Mouse (Mus musculus) frontal cortex, postnatal 25 days (tissue): ENCODE results near the gene Ptcra.
A peak's percentile ranks its signal among the peaks of the same experiment; 100 is the strongest.
"Not testable (repeated sequence)": the region's sequence is repeated elsewhere in the genome, so short reads cannot be mapped to it uniquely, and the experiment has no call there.

ENCODE experiments used
- DNase-seq, 2 experiments: peaks; one replicate each; pipeline ENCODE4 v3.0.0; 2022; ENCODE audit warnings: low spot score in 2 of 2

The Ptcra gene

DNA sequence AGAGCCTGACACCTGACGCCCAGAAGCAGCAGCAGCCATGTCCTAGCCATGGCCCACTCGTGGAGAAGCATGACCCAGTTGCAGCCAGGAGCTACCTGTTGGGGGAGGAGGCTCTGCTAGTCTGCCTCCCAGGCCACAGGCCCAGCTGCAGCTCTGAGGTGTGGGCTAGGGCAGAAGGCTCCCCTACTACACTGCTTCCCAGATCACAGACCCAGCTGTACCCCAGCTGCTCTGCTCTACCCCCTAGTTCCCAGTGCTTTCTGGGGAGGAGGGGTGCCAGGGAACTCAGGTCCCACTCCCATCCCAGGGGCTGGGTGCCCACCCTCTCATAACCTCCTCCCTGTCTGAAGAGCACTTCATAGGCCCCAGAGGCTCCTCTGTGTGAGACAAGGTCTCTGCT lies at the start of gene Ptcra:
TSS of gene Ptcra (minus strand) at position 169 of the 400 bp plus-strand sequence.
- DNase-seq = no peak

DNA sequence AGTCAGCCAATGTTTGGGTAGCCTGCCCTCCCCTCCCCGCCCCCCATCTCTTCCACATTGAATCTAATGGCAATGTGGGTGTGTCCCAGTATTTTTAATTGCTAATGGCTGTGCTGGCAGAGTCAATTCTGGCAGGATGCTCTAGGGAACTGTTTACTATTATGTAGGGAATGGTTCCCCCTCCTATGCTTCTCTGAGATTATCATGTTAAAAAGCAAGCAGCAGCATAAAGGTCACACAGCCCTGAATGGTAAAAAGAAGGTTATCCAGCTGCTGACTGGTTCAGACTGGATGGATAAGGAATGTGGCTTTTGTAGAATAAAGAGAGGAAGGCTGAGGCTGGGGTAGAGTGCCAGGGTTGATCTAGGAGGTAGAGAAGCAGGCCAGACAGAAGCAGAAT lies 48.9 kb upstream of the Ptcra start:
- no peak for DNase-seq

DNA sequence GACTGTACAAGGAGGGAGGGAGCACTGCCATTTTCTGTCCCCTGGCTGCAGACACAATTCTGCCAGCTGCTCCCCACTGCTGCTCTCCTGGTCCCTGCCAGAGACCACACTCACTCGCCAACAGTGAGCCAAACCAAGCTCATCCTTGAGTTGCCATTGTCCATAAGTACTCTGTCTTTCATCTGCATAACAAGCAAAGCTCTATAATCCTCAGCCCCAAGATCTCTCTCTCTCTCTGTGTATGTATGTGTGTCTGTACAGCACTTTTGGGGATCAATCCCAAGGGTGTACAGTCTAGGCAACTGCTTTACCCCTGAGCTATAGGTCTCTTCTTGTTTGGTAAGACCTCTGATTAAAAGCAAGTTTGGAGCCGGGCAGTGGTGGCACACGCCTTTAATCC lies 47.2 kb upstream of the Ptcra start:
- DNase-seq = no peak

DNA sequence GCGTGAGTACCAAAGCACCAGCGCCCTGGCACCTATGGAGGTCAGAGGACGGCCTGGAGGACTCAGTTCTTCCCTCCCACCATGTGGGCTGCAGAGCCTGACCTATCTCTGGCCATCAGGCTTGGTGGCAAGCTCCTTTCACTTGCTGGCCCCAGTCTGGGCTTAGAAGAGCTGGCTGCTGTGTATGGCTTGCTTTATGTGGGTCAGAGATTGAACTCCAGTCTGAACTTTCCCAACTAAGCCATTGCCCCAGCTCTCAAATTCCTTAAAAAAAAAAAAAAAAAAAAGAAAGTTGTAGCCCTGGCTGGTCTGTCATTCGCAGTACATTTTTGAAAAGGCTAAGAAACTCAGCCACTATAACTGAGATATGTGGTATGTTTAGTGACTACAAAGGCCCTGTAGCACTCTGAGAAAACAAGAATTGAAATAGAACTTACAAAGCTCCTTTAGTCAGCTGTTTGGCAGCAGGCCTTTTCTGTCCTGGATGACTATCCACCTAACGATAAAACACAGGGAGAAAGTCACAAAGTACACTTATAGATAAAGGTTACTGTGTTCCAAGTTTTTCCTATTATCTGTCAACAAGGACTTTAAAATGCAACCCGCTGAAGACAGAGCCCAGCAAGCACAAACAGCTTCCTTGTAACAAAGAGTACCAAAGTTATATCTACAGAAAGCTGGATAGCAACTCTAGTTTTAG lies 45.8 kb upstream of the Ptcra start:
- DNase-seq = no peak

DNA sequence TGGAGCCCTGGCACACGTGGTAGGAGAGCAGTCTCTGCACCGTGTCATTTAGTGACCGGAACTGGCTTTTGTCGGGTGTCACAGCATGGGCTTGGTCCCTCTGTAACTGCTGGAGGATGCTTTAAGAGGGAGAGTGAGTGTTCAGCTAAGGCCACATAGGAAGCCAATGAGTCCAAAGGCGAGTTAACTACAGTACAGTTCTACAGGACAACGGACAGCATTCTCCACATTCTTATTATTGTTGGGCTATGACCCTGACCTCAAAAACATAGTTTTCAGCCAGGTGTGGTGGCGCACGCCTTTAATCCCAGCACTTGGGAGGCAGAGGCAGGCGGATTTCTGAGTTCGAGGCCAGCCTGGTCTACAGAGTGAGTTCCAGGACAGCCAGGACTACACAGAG lies 44.9 kb upstream of the Ptcra start:
- DNase-seq = no peak

GRCm38 (mm10) chr17:46801761-46802160 lies 38.2 kb upstream of the Ptcra start:
- DNase-seq = no peak

DNA sequence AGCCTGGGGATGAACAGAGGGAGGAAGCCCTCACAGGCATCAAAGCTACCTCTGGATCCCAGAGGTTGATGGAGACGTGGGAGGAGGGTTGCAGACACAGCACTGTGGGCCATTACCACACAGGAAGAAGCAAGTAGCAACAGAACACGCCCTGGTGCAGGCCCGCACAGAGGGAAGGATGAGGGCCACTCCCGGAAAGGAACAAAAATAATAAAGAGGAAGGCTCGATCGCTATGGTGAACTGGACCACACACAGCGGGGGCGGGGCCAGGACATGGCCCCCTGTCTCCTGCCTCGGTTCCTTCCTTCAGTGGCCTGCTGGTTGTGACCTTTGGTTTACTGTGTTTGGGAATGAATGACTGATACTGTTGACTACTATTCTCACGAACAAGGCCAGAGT lies 36.2 kb upstream of the Ptcra start:
- DNase-seq = no peak

GRCm38 (mm10) chr17:46797386-46797785 lies 33.9 kb upstream of the Ptcra start:
- DNase-seq = no peak

- DNase-seq = no peak
Observed at GRCm38 (mm10) chr17:46796743-46797142, 33.2 kb upstream of the Ptcra start.

GRCm38 (mm10) chr17:46792963-46793362 lies 29.5 kb upstream of the Ptcra start:
- no peak for DNase-seq

DNA sequence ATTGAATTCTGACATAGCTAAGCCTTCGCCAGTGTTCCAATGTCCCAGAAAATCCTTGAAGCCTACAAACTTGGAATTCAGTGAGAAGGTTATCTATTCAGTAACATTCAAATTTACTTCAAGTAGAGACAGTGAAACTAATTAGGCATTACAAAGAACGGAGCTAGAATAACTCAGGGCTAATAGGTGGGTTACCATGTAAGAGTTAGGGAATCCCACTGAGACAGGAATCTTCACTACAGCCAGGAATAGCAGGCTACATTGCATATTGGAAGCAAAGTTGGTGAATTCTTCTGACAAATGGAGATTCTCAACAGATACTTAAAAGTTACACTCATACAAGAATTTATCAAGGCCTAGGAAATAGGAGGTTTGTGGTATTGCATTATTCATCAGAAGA lies 24.5 kb upstream of the Ptcra start:
- DNase-seq = not testable (repeated sequence)

GRCm38 (mm10) chr17:46786952-46787351 lies 23.4 kb upstream of the Ptcra start:
- no peak for DNase-seq

DNA sequence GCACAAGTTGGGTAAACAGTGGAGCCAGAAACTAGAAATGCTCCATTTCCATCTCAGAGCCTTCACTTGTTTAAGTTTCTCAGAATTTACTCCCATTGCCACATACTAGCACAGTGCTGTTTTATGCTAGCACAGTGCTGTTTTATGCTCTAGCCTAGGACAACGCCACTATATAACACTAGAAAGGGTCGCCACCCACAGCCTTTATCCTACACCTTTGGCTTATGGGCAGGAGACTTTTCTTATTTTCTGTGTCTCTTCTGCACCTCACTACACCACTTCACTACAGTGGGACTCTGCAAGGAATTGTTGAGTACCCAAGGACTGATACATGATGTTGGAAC lies 19.7 kb upstream of the Ptcra start:
- DNase-seq = no peak

GRCm38 (mm10) chr17:46782341-46783221 lies 19.1 kb upstream of the Ptcra start, which contains the start of gene Rpl7l1:
Gene Rpl7l1 (minus strand): TSS chr17:46782672.
- peak; percentile 71 to 86 for DNase-seq

- no peak for DNase-seq
Observed at GRCm38 (mm10) chr17:46781876-46782275, 18.4 kb upstream of the Ptcra start.

DNA sequence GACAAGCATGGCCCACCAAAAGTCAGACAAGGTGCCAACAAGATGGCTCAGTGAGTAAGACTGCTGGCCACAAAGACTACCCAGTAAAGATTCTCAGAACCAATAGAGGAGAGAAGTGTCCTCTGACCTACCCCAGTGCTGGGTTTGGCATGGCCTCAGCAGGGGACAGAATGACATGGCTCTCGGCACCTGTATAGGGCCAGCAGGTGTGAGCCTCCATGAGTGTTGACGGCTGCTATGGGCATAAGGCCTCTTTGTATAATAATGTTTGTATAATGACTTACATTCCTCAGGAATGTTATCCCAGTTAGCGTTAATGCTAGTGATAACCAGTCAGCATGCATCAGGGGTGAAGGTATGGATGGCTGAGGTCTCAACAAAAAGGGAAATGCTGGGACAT lies 12.6 kb upstream of the Ptcra start:
- DNase-seq = no peak

DNA sequence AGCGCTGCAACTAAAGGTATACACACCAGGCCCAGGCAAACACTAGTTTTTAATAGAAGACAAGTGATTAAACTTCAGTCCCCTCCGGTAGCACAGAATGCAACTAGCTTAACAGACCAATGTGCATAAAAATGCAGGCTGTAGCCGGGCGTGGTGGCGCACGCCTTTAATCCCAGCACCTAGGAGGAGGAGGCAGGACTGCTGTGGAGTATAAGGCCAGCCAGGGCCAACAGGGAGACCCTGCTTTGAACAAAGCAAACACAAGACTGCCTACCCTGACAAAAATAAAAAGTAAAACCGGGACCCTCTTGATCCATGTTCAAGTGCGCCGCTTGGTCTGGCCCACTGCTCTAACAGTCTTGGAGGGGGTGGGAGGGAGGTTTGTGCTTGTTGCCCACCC lies 11.6 kb upstream of the Ptcra start:
- DNase-seq = no peak

- DNase-seq = no peak
Observed at GRCm38 (mm10) chr17:46774131-46774472, 10.6 kb upstream of the Ptcra start.

DNA sequence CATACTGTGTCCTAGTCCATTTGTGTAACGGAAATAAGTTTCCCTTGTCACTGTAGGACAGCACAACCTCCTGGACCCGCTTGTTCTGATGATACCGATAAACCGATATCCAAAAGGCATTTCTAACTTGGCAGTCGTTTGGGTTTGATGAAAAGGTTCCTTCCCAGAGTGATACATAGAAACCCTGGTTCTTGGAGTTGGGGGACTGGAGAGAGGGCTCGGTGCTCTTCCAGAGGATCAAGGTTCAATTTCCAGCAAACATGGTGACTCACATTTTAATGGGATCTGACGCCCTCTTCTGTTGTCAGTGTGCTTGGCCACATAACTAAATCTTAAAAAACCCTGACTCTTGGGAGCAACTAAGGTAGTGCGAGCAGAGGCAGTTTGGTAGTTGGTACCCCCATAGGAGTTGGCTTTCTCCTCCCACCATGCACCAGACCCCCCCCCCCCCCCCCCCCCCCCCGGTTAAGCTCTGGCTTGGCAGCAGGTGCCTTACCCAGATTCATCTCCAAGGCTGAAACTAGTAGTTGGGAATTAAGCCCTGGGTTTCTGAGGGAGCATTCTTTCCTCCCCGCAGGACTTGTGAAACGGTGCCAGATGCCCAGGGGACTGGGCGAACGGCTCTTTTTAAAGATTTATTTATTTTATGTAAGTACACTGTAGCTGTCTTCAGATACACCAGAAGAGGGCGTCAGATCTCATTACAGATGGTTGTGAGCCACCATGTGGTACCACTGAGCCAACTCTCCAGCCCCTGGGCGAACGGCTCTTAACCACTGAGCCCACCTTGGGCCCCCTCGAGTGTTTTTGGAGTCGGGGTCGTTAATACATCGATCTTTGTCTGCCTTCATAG lies 10.0 kb upstream of the Ptcra start:
- no peak for DNase-seq

DNA sequence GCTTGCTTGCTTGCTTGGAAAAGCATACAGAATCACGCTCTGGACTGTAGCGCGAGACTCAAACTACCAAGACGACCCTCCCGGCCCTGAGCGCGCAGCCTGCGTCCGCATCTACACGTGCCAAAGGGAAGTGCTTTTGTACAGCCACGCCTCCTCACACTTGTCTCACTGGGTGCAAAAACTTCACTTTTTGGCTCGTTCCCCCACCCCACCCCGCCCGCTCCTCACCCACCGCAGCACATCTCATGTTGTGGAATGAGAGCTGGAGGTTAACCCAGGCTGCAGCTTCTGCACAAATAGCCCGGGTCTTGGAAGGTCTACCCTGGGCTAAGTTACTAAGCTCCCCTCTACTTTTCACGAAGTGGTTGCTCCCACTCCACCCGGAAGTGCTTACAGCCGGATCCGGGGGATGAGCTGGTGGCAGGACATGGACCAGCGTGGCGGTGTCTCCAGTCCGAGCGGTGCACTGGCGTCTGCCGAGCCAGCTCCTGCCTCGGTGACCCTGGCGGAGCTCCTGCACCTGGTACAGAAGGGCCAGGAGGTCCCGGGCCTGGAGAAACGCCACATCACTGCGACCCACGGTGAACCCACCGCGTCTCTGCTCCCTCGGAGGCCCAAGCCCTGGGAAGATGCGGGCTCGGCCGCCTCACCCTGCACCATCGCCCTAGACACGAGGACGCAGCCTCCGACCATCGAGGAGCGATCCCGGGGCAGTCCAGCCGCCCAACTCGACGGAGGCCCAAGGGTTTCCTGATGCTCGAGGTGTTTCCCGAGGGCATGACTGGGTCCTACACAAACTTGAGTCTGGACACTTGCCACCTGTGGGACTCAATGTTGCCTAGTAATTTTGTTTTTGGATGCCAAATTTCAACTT lies 9.1 kb upstream of the Ptcra start, which contains the start of gene 2310039H08Rik:
TSS of gene 2310039H08Rik (plus strand) at position 232 of the 874 bp plus-strand sequence.
- peak; percentile 62 to 75 for DNase-seq

GRCm38 (mm10) chr17:46772038-46772403 lies 8.5 kb upstream of the Ptcra start:
- no peak for DNase-seq
